Mouse (Mus musculus) regulatory T cell (primary cell): ENCODE data around the gene Xpr1.

Experiments
- in situ Hi-C: fragments of 300-600 bp; cut with MboI, MseI; formaldehyde crosslinking; loops from one replicate; pipeline ENCODE4 v1.15.1; 2025; ENCODE audit warnings: high pct_unique_total_duplicates

The Xpr1 gene

GRCm38 (mm10) chr1:155416701-155417677 lies at the start of gene Xpr1:
Gene Xpr1, minus strand, starts transcription at chr1:155417415.
- in situ Hi-C loops = no loop called here

GRCm38 (mm10) chr1:155463442-155463841 lies 46.2 kb upstream of the Xpr1 start:
- in situ Hi-C loops = no loop called here

GRCm38 (mm10) chr1:155462582-155462981 lies 45.4 kb upstream of the Xpr1 start:
- in situ Hi-C loops = no loop called here

GRCm38 (mm10) chr1:155457532-155457931 lies 40.3 kb upstream of the Xpr1 start:
- in situ Hi-C loops = no loop called here

GRCm38 (mm10) chr1:155453180-155453579 lies 36.0 kb upstream of the Xpr1 start:
- in situ Hi-C loops = loop anchor here (5.0 kb wide), 1 partner anchor 161 kb away; no protein-coding TSS in a partner anchor

- in situ Hi-C loops = loop anchor here (10.0 kb wide), 1 partner anchor 534 kb away; no protein-coding TSS in a partner anchor
Measured at GRCm38 (mm10) chr1:155448932-155449331, 31.7 kb upstream of the Xpr1 start.

- in situ Hi-C loops = loop anchor here (10.0 kb wide), 1 partner anchor 532 kb away; no protein-coding TSS in a partner anchor
Measured at GRCm38 (mm10) chr1:155447277-155447676, 30.1 kb upstream of the Xpr1 start.

- in situ Hi-C loops = loop anchor here (10.0 kb wide), 1 partner anchor 528 kb away; no protein-coding TSS in a partner anchor
Measured at GRCm38 (mm10) chr1:155443115-155443514, 25.9 kb upstream of the Xpr1 start.

- in situ Hi-C loops = loop anchor here (10.0 kb wide), 1 partner anchor 528 kb away; no protein-coding TSS in a partner anchor
Measured at GRCm38 (mm10) chr1:155442521-155443001, 25.3 kb upstream of the Xpr1 start.

GRCm38 (mm10) chr1:155439551-155439950 lies 22.3 kb upstream of the Xpr1 start:
- in situ Hi-C loops = no loop called here

GRCm38 (mm10) chr1:155438525-155438924 lies 21.3 kb upstream of the Xpr1 start:
- in situ Hi-C loops = no loop called here

GRCm38 (mm10) chr1:155429304-155429703 lies 12.1 kb upstream of the Xpr1 start:
- in situ Hi-C loops = no loop called here

GRCm38 (mm10) chr1:155427126-155427865 lies 10.1 kb upstream of the Xpr1 start:
- in situ Hi-C loops = no loop called here

- in situ Hi-C loops = no loop called here
Measured at GRCm38 (mm10) chr1:155425743-155426315, 8.6 kb upstream of the Xpr1 start.

GRCm38 (mm10) chr1:155425285-155425684 lies 8.1 kb upstream of the Xpr1 start:
- in situ Hi-C loops = no loop called here

- in situ Hi-C loops = no loop called here
Measured at GRCm38 (mm10) chr1:155423801-155424200, 6.6 kb upstream of the Xpr1 start.

- in situ Hi-C loops = no loop called here
Measured at GRCm38 (mm10) chr1:155422022-155422421, 4.8 kb upstream of the Xpr1 start.

- in situ Hi-C loops = no loop called here
Measured at GRCm38 (mm10) chr1:155416147-155416700, 991 bp downstream of the Xpr1 start.

GRCm38 (mm10) chr1:155415421-155415820 lies 1.8 kb downstream of the Xpr1 start:
- in situ Hi-C loops = no loop called here

GRCm38 (mm10) chr1:155412705-155413104 lies 4.5 kb downstream of the Xpr1 start:
- in situ Hi-C loops = no loop called here

GRCm38 (mm10) chr1:155408577-155408966 lies 8.6 kb downstream of the Xpr1 start:
- in situ Hi-C loops = no loop called here
